Mouse (Mus musculus) kidney, adult 2 months (tissue): Measurements from ENCODE around the gene Gcnt7.

ENCODE experiments used
- CTCF ChIP-seq: fragments of 200-500 bp; conservative IDR thresholded peaks from 2 replicates; pipeline ENCODE4 v1.5.1; 2011; ENCODE audit warnings: low read depth, mild to moderate bottlenecking, control low read depth, low read length, moderate library complexity, mixed read lengths; ENCODE audit not compliant: insufficient read depth, insufficient read length
- POLR2A ChIP-seq: fragments of 200-500 bp; IDR thresholded peaks from one replicate; pipeline ENCODE4 v1.6.1; 2011; ENCODE audit warnings: low read depth, low read length, control low read depth

- no peak for TF ChIP-seq POLR2A
- peak; percentile 84 for TF ChIP-seq CTCF
Observed at GRCm38 (mm10) chr2:172501341-172501740, 42.9 kb upstream of the Gcnt7 start.
